Mouse (Mus musculus): ENCODE data around the gene Dazap1. TPM values are rescaled to one million over a fixed set of nuclear protein-coding genes. Genes with fewer than 3 reads are reported as not detected.

The Dazap1 gene
- polyA plus RNA-seq, 1 experiment: 175 TPM

GRCm38 (mm10) chr10:80288657-80289056 lies 27.4 kb downstream of the Dazap1 start:
- H3K36me3 ChIP-seq (ENCODE audit: control insufficient read depth, insufficient read depth, low read length, poor library complexity, severe bottlenecking): peaks cover 39% of the 10 kb centered on the region
- no peaks in the 10 kb centered on the region for H3K9me3 ChIP-seq (replicated peaks; ENCODE audit: control insufficient read depth, insufficient read depth, low read length, poor library complexity, severe bottlenecking)
- no peaks in the 10 kb centered on the region for H3K27me3 ChIP-seq (ENCODE audit: control insufficient read depth, insufficient read depth, low read length, poor library complexity, severe bottlenecking)
- H3K4me1 ChIP-seq (ENCODE audit: control insufficient read depth, insufficient read depth, low read length): no peaks in the 10 kb centered on the region
- H3K27ac ChIP-seq (ENCODE audit: insufficient read depth, low read length): no peak overlapping the region
- TF ChIP-seq POLR2A (IDR thresholded peaks at IDR 0.05; ENCODE audit: insufficient read depth, low read length) (no peak), EP300 (IDR thresholded peaks at IDR 0.05; ENCODE audit: insufficient read depth, low read depth, low read length) (no peak), CTCF (IDR thresholded peaks at IDR 0.05; ENCODE audit: low read depth, low read length) (peak; percentile 45)
- H3K4me3 ChIP-seq (ENCODE audit: low read depth, low read length): no peak overlapping the region
- no peak overlapping the region for H3K9ac ChIP-seq (ENCODE audit: low read depth, poor library complexity, severe bottlenecking)

- TF ChIP-seq POLR2A (IDR thresholded peaks at IDR 0.05; ENCODE audit: insufficient read depth, low read length): peak; percentile 86
- 0 out of 2 replicates have a peak, but pooled peaks have one; percentile 8 for TF ChIP-seq EP300 (IDR thresholded peaks at IDR 0.05; ENCODE audit: insufficient read depth, low read depth, low read length)
- TF ChIP-seq CTCF (IDR thresholded peaks at IDR 0.05; ENCODE audit: low read depth, low read length): peak; percentile 60
- Histone ChIP-seq H3K9ac (ENCODE audit: low read depth, poor library complexity, severe bottlenecking) (peak within 1 kb of the TSS; percentile 84), H3K27me3 (ENCODE audit: control insufficient read depth, insufficient read depth, low read length, poor library complexity, severe bottlenecking) (no peaks in the 10 kb centered on the region), H3K4me1 (ENCODE audit: control insufficient read depth, insufficient read depth, low read length) (peaks cover 1% of the 10 kb centered on the region), H3K9me3 (replicated peaks; ENCODE audit: control insufficient read depth, insufficient read depth, low read length, poor library complexity, severe bottlenecking) (no peaks in the 10 kb centered on the region), H3K36me3 (ENCODE audit: control insufficient read depth, insufficient read depth, low read length, poor library complexity, severe bottlenecking) (peaks cover 27% of the 10 kb centered on the region), H3K27ac (ENCODE audit: insufficient read depth, low read length) (peak within 1 kb of the TSS; percentile 35), H3K4me3 (ENCODE audit: low read depth, low read length) (peak within 1 kb of the TSS; percentile 83)
Observed at GRCm38 (mm10) chr10:80292251-80293146, 31.2 kb downstream of the Dazap1 start, which contains the start of gene Rps15. Gene Rps15, plus strand, starts transcription at chr10:80292453.

- Histone ChIP-seq H3K27me3 (ENCODE audit: control insufficient read depth, insufficient read depth, low read length, poor library complexity, severe bottlenecking) (no peaks in the 10 kb centered on the region), H3K4me1 (ENCODE audit: control insufficient read depth, insufficient read depth, low read length) (peaks cover 3% of the 10 kb centered on the region), H3K27ac (ENCODE audit: insufficient read depth, low read length) (peak overlapping the region; percentile 35), H3K9me3 (replicated peaks; ENCODE audit: control insufficient read depth, insufficient read depth, low read length, poor library complexity, severe bottlenecking) (no peaks in the 10 kb centered on the region), H3K9ac (ENCODE audit: low read depth, poor library complexity, severe bottlenecking) (peak overlapping the region; percentile 84), H3K4me3 (ENCODE audit: low read depth, low read length) (peak overlapping the region; percentile 83), H3K36me3 (ENCODE audit: control insufficient read depth, insufficient read depth, low read length, poor library complexity, severe bottlenecking) (peaks cover 25% of the 10 kb centered on the region)
- TF ChIP-seq CTCF (IDR thresholded peaks at IDR 0.05; ENCODE audit: low read depth, low read length) (no peak), POLR2A (IDR thresholded peaks at IDR 0.05; ENCODE audit: insufficient read depth, low read length) (no peak), EP300 (IDR thresholded peaks at IDR 0.05; ENCODE audit: insufficient read depth, low read depth, low read length) (no peak)
Observed at GRCm38 (mm10) chr10:80293325-80293724, 32.0 kb downstream of the Dazap1 start.

GRCm38 (mm10) chr10:80294311-80294710 lies 33.0 kb downstream of the Dazap1 start:
- Histone ChIP-seq H3K4me3 (ENCODE audit: low read depth, low read length) (peak overlapping the region; percentile 83), H3K9me3 (replicated peaks; ENCODE audit: control insufficient read depth, insufficient read depth, low read length, poor library complexity, severe bottlenecking) (no peaks in the 10 kb centered on the region), H3K36me3 (ENCODE audit: control insufficient read depth, insufficient read depth, low read length, poor library complexity, severe bottlenecking) (peaks cover 25% of the 10 kb centered on the region), H3K4me1 (ENCODE audit: control insufficient read depth, insufficient read depth, low read length) (peaks cover 3% of the 10 kb centered on the region), H3K9ac (ENCODE audit: low read depth, poor library complexity, severe bottlenecking) (no peak overlapping the region), H3K27me3 (ENCODE audit: control insufficient read depth, insufficient read depth, low read length, poor library complexity, severe bottlenecking) (no peaks in the 10 kb centered on the region), H3K27ac (ENCODE audit: insufficient read depth, low read length) (peak overlapping the region; percentile 48; the same call in 1 of the 2 replicates)
- TF ChIP-seq EP300 (IDR thresholded peaks at IDR 0.05; ENCODE audit: insufficient read depth, low read depth, low read length): no peak
- no peak for TF ChIP-seq CTCF (IDR thresholded peaks at IDR 0.05; ENCODE audit: low read depth, low read length)
- no peak for TF ChIP-seq POLR2A (IDR thresholded peaks at IDR 0.05; ENCODE audit: insufficient read depth, low read length)

GRCm38 (mm10) chr10:80294788-80295303 lies 33.6 kb downstream of the Dazap1 start:
- Histone ChIP-seq H3K27me3 (ENCODE audit: control insufficient read depth, insufficient read depth, low read length, poor library complexity, severe bottlenecking) (no peaks in the 10 kb centered on the region), H3K9ac (ENCODE audit: low read depth, poor library complexity, severe bottlenecking) (no peak overlapping the region), H3K27ac (ENCODE audit: insufficient read depth, low read length) (peak overlapping the region; percentile 48; the same call in 1 of the 2 replicates), H3K4me1 (ENCODE audit: control insufficient read depth, insufficient read depth, low read length) (peaks cover 3% of the 10 kb centered on the region), H3K9me3 (replicated peaks; ENCODE audit: control insufficient read depth, insufficient read depth, low read length, poor library complexity, severe bottlenecking) (no peaks in the 10 kb centered on the region), H3K4me3 (ENCODE audit: low read depth, low read length) (no peak overlapping the region), H3K36me3 (ENCODE audit: control insufficient read depth, insufficient read depth, low read length, poor library complexity, severe bottlenecking) (peaks cover 25% of the 10 kb centered on the region)
- no peak for TF ChIP-seq CTCF (IDR thresholded peaks at IDR 0.05; ENCODE audit: low read depth, low read length)
- no peak for TF ChIP-seq EP300 (IDR thresholded peaks at IDR 0.05; ENCODE audit: insufficient read depth, low read depth, low read length)
- TF ChIP-seq POLR2A (IDR thresholded peaks at IDR 0.05; ENCODE audit: insufficient read depth, low read length): no peak

Data from ES-Bruce4 (cell line).